Mouse (Mus musculus) adrenal gland, postnatal 4 days (tissue): ENCODE measurements around the gene Erich3. TPM values are rescaled to one million over a fixed set of nuclear protein-coding genes. Genes with fewer than 3 reads are reported as not detected.
"Not testable (repeated sequence)": the region's sequence is repeated elsewhere in the genome, so short reads cannot be mapped to it uniquely, and the experiment has no call there.

Source experiments
- DNase-seq, 2 experiments: peaks; one replicate each; pipeline ENCODE4 v3.0.0; 2021 to 2022; ENCODE audit warnings: low spot score in 2 of 2, mixed read lengths in 2 of 2
- long read RNA-seq, 2 experiments: library from polyadenylated mRNA; stranded (forward); transcript quantifications; one replicate each; pipeline ENCODE4 v2.0.0; 2021
- total RNA-seq, 2 experiments: library from RNA; stranded (reverse); gene quantifications; 2 replicates each; pipeline ENCODE4 v1.2.3; 2021

Erich3 gene
- 1 to 10 TPM in 1 of 2 experiments, under 1 TPM in 1; 0.67 to 1.0 TPM for total RNA-seq
- long read RNA-seq, experiment 1: 0 reads
- long read RNA-seq, experiment 2, partial matches to known transcripts: 0 of 1 reads
- long read RNA-seq, experiment 2, other reads (novel, unspliced or antisense): 0 of 1 reads

- DNase-seq: no peak
Observed at GRCm38 (mm10) chr3:154663545-154663944, at the start of gene Erich3. Gene Erich3, plus strand, starts transcription at chr3:154663859.

GRCm38 (mm10) chr3:154614771-154615170 lies 48.9 kb upstream of the Erich3 start:
- no peak for DNase-seq

- no peak for DNase-seq
Observed at GRCm38 (mm10) chr3:154615304-154615703, 48.4 kb upstream of the Erich3 start.

- no peak for DNase-seq
Observed at GRCm38 (mm10) chr3:154616106-154616505, 47.6 kb upstream of the Erich3 start.

DNA sequence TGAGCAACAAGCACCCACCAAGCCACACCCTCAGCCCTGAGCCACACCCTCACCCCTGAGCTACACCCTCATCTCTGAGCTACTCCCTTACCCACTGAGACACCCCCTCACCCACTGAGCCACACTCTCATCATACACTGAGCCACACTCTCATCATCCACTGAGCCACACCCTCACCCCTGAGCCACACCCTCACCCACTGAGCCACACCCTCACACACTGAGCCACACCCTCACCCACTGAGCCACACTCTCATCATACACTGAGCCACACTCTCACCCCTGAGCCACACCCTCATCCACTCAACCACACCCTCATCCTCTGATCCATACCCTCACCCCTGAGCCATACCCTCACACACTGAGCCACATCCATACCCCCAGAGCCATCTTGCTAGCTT lies 35.4 kb upstream of the Erich3 start:
- no peak for DNase-seq

GRCm38 (mm10) chr3:154631281-154631680 lies 32.4 kb upstream of the Erich3 start:
- not testable (repeated sequence) for DNase-seq

- DNase-seq: no peak
Observed at GRCm38 (mm10) chr3:154633091-154633490, 30.6 kb upstream of the Erich3 start.

DNA sequence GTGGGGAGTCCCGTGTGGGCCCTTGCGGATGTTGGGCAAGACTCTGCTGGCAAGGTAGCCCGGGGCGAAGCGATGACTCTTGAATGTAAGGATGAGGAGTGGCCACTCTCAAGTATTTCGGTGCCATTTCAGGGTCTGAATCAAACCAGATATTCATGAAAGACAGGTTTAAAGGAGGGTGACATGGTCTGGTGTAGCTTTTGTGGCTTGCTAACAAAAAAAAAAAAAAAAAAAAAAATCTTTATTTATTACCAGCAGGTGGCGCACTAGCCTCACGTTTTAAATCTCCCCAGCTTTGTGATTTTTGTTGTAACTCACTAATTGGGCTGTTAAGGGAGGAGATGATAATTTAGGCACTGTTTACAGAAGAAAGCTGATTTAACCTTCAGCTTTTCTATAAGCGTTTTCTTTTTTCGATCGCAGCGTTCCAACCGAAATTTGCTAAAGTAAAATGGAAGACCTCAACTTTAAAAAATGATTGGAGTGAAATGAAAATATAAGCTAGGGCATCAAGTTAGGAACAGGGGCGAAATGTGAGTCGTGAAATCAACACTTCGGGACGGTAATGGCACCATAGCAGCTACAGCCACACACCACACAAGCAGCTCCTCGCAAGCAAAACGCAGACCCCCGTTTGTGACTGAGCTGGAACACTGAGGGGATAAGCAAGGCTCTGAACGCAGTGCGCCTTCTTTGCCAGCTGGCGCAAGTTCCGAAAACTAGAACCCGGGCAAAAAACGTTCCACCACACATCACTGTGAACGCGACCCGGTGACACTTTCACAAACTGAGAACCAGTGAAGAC lies 16.8 kb upstream of the Erich3 start:
- no peak for DNase-seq

DNA sequence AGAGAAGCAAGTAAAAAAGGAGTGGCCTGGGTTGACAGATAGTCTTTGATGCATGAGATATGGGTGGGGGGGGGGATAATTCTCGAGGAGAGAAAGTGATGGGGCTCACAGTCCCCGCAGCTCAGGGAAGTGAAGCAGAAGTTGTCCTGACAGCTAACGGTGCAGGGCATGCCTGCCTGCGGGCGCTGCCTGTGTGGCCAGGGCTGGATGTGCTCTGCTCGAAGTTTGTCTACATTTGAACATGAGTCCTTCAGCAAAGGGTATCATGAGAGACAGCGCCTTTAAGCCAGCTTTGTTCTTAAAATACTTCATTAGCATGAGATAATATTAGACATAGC lies 16.2 kb upstream of the Erich3 start:
- no peak for DNase-seq

- no peak for DNase-seq
Observed at GRCm38 (mm10) chr3:154649411-154650285, 14.0 kb upstream of the Erich3 start.

GRCm38 (mm10) chr3:154651192-154651821 lies 12.4 kb upstream of the Erich3 start:
- DNase-seq: no peak

GRCm38 (mm10) chr3:154652581-154653420 lies 10.9 kb upstream of the Erich3 start:
- peak; percentile 29 to 41 for DNase-seq

GRCm38 (mm10) chr3:154653454-154653853 lies 10.2 kb upstream of the Erich3 start:
- no peak for DNase-seq

DNA sequence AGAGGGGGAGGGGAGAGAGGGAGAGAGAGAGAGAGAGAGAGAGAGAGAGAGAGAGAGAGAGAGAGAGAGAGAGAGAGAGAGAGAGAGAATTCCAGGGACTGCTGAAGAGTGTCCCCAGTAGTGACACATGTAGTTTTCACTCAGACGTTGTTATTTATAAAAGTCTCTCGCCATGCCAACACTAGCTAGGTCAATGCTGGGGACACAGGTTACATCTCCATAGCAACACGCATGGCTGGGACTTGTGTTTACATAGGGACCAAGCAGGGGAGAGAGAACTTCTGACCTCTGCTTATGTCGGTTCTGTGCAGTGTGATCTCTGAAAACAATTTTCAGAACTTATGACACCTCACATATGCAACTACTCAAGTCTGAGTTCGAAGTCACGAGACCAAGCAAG lies 9.4 kb upstream of the Erich3 start:
- no peak for DNase-seq

- no peak for DNase-seq
Observed at GRCm38 (mm10) chr3:154654901-154655300, 8.8 kb upstream of the Erich3 start.

GRCm38 (mm10) chr3:154655711-154656110 lies 7.9 kb upstream of the Erich3 start:
- DNase-seq: no peak

- DNase-seq: no peak
Observed at GRCm38 (mm10) chr3:154663976-154664581, 420 bp downstream of the Erich3 start.

GRCm38 (mm10) chr3:154664636-154665035 lies 977 bp downstream of the Erich3 start:
- no peak for DNase-seq

- DNase-seq: no peak
Observed at GRCm38 (mm10) chr3:154668485-154668884, 4.8 kb downstream of the Erich3 start.

- DNase-seq: no peak
Observed at GRCm38 (mm10) chr3:154670584-154670983, 6.9 kb downstream of the Erich3 start.
